Mouse (Mus musculus) kidney, postnatal 0 days (tissue): ENCODE measurements around the gene Slc8a3. TPM values are rescaled to one million over a fixed set of nuclear protein-coding genes. Genes with fewer than 3 reads are reported as not detected.

Source experiments
- ATAC-seq: fragments of 200-750 bp; cut with Nextera tagmentation; replicated peaks from 2 replicates; pipeline ENCODE4 v1.8.0; 2017; ENCODE audit warnings: low read depth, moderate number of reproducible peaks, moderate TSS enrichment, moderate library complexity; ENCODE audit not compliant: low FRiP score
- DNase-seq: peaks from one replicate; pipeline ENCODE4 v3.0.0-alpha.2; 2016; ENCODE audit warnings: low spot score
- H3K27ac ChIP-seq: fragments of 300-500 bp; sonication (generic); 2 replicates; pipeline ENCODE4 v1.5.1; 2014; ENCODE audit warnings: mild to moderate bottlenecking
- H3K27me3 ChIP-seq: fragments of 300-500 bp; sonication (generic); 2 replicates; pipeline ENCODE4 v1.6.1; 2014; ENCODE audit warnings: low read length, mixed read lengths; ENCODE audit not compliant: insufficient read depth
- H3K36me3 ChIP-seq: fragments of 300-500 bp; sonication (generic); 2 replicates; pipeline ENCODE4 v1.6.1; 2014; ENCODE audit warnings: low read length, mixed read lengths; ENCODE audit not compliant: insufficient read depth
- H3K4me1 ChIP-seq: fragments of 300-500 bp; sonication (generic); replicated peaks from 2 replicates; pipeline ENCODE4 v1.6.1; 2014; ENCODE audit warnings: antibody characterized with exemption, low read length, mixed read lengths; ENCODE audit not compliant: insufficient read depth
- H3K4me2 ChIP-seq: fragments of 300-500 bp; sonication (generic); 2 replicates; pipeline ENCODE4 v1.6.1; 2014; ENCODE audit warnings: mild to moderate bottlenecking, low read length, moderate library complexity, mixed read lengths
- H3K4me3 ChIP-seq: fragments of 300-500 bp; sonication (generic); replicated peaks from 2 replicates; pipeline ENCODE4 v1.5.1; 2014; ENCODE audit warnings: low read depth, low read length
- H3K9ac ChIP-seq: fragments of 300-500 bp; sonication (generic); 2 replicates; pipeline ENCODE4 v1.6.1; 2014; ENCODE audit warnings: low read depth, low read length
- H3K9me3 ChIP-seq: fragments of 300-500 bp; sonication (generic); replicated peaks from 2 replicates; pipeline ENCODE4 v1.6.1; 2016; ENCODE audit warnings: low read length, inconsistent platforms, mixed read lengths
- CTCF ChIP-seq: IDR thresholded peaks from 2 replicates; pipeline ENCODE4 v1.5.1; 2016; ENCODE audit warnings: antibody characterized with exemption, low read depth, mild to moderate bottlenecking, moderate library complexity
- WGBS: fragments of 180-500 bp; shearing (Covaris S2); extraction: QIAGEN DNeasy Blood & Tissue Kit; methylation state at CpG from one replicate; pipeline ENCODE4 v1.1.7; 2014; 5-methylcytosine and 5-hydroxymethylcytosine counted together
- polyA plus RNA-seq: library from polyadenylated mRNA; unstranded; fragments of >200 nt; fragmentation: Nextera tagmentation; extraction: Ambion mirVana; gene quantifications from 2 replicates; pipeline ENCODE4 v1.2.1, GENCODE M21; 2015

Gene Slc8a3
- polyA plus RNA-seq, 1 experiment from 2014 or later: 0.05 TPM

DNA sequence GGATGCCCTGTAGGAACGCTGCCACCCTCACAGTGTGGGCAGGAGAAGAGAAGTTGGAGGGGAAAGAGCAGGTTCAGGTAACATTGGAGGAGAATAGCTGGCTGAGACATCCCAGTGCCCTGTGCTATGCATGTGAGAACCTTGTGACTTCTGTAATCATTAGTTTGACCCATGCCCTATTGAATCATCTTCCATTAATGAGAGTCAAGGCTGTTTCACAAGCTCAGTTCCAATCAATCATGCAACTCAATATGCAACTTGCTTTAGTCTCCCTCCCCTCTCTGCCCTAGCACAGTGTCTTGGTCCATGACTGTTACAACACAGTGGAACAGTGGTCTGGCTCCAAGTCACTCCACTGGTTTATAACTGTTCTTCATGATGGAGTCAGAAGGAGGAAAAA, 143.3 kb downstream of the Slc8a3 start:
- no peak for TF ChIP-seq CTCF
- H3K4me2 ChIP-seq: no peak overlapping the region
- no peaks in the 10 kb centered on the region for H3K27me3 ChIP-seq
- no peaks in the 10 kb centered on the region for H3K9me3 ChIP-seq
- DNase-seq: no peak
- H3K4me1 ChIP-seq: no peaks in the 10 kb centered on the region
- no peak overlapping the region for H3K9ac ChIP-seq
- H3K27ac ChIP-seq: no peak overlapping the region
- H3K36me3 ChIP-seq: no peaks in the 10 kb centered on the region
- whole genome bisulfite sequencing: 100% methylated on average over 1 of the region's 1 CpGs
- ATAC-seq: no peak
- no peak overlapping the region for H3K4me3 ChIP-seq

DNA sequence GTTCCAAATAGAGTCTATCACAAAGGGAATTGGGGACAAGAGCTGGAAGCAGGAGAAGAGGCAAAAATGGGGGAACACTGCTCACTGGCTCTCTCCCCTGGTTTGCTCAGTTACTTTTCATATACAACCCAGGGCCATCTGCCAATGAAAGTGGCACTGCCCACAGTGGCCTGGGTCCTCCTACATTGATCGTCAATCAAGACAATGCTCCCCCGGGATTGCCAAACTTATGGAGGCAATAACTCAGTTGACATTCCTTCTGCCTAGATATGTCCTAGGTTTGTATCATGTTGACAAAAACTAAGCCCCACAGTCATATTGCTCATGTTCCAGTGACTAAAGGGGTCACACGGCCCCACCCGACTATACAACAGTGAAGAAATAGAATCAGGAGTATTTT, 144.0 kb downstream of the Slc8a3 start:
- Histone ChIP-seq H3K27me3 (no peaks in the 10 kb centered on the region), H3K4me2 (no peak overlapping the region), H3K27ac (no peak overlapping the region), H3K9me3 (no peaks in the 10 kb centered on the region), H3K9ac (no peak overlapping the region), H3K36me3 (no peaks in the 10 kb centered on the region), H3K4me1 (no peaks in the 10 kb centered on the region), H3K4me3 (no peak overlapping the region)
- no peak for ATAC-seq
- DNase-seq: no peak
- 88% methylated on average over 4 of the region's 4 CpGs for WGBS
- TF ChIP-seq CTCF: no peak

- no peak overlapping the region for H3K9ac ChIP-seq
- no peaks in the 10 kb centered on the region for H3K4me1 ChIP-seq
- H3K9me3 ChIP-seq: no peaks in the 10 kb centered on the region
- no peak for DNase-seq
- WGBS: 65% methylated on average over 3 of the region's 3 CpGs
- H3K4me3 ChIP-seq: no peak overlapping the region
- H3K27me3 ChIP-seq: no peaks in the 10 kb centered on the region
- H3K27ac ChIP-seq: no peak overlapping the region
- H3K36me3 ChIP-seq: no peaks in the 10 kb centered on the region
- H3K4me2 ChIP-seq: no peak overlapping the region
- ATAC-seq: no peak
- TF ChIP-seq CTCF: no peak
These were observed 144.6 kb downstream of the Slc8a3 start for GRCm38 (mm10) chr12:81188423-81188822.

- no peak overlapping the region for H3K27ac ChIP-seq
- DNase-seq: no peak
- H3K36me3 ChIP-seq: no peaks in the 10 kb centered on the region
- H3K4me3 ChIP-seq: no peak overlapping the region
- no peaks in the 10 kb centered on the region for H3K27me3 ChIP-seq
- no peak overlapping the region for H3K4me2 ChIP-seq
- no peak for ATAC-seq
- H3K9ac ChIP-seq: no peak overlapping the region
- no peaks in the 10 kb centered on the region for H3K9me3 ChIP-seq
- no peaks in the 10 kb centered on the region for H3K4me1 ChIP-seq
- no peak for TF ChIP-seq CTCF
- WGBS: 68% methylated on average over 3 of the region's 3 CpGs
These were observed 146.3 kb downstream of the Slc8a3 start for GRCm38 (mm10) chr12:81186668-81187067.

GRCm38 (mm10) chr12:81186081-81186480, 146.9 kb downstream of the Slc8a3 start:
- Histone ChIP-seq H3K9me3 (no peaks in the 10 kb centered on the region), H3K36me3 (no peaks in the 10 kb centered on the region), H3K4me3 (no peak overlapping the region), H3K27me3 (no peaks in the 10 kb centered on the region), H3K4me2 (no peak overlapping the region), H3K4me1 (no peaks in the 10 kb centered on the region), H3K9ac (no peak overlapping the region), H3K27ac (no peak overlapping the region)
- DNase-seq (no peak), ATAC-seq (no peak)
- 87% methylated on average over 4 of the region's 4 CpGs for WGBS
- TF ChIP-seq CTCF: no peak

DNA sequence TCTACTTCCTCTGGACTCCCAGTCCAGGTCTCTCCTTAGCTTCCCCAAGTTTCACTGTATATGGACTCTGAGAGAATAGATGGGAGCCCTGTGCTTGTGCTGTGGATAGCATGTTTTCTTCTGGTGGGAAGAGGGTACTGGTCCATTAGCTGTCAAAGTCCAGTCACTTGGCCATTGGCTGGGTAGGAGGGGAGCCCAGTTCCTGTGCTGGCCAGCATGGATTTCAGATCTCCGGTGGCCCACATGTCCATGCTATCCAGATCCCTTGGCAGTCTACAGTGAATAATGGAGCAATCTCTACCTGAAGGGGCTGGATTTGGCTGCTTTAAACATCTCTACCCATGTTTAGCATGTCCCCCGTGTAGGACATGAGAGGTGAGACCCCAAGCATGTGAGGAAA, 148.0 kb downstream of the Slc8a3 start:
- no peak for TF ChIP-seq CTCF
- no peak overlapping the region for H3K4me2 ChIP-seq
- DNase-seq (no peak), ATAC-seq (no peak)
- WGBS: 87% methylated on average over 2 of the region's 2 CpGs
- no peak overlapping the region for H3K4me3 ChIP-seq
- no peaks in the 10 kb centered on the region for H3K36me3 ChIP-seq
- H3K9me3 ChIP-seq: no peaks in the 10 kb centered on the region
- H3K9ac ChIP-seq: no peak overlapping the region
- no peaks in the 10 kb centered on the region for H3K27me3 ChIP-seq
- H3K4me1 ChIP-seq: no peaks in the 10 kb centered on the region
- no peak overlapping the region for H3K27ac ChIP-seq

GRCm38 (mm10) chr12:81182073-81182472, 150.9 kb downstream of the Slc8a3 start:
- Histone ChIP-seq H3K27me3 (no peaks in the 10 kb centered on the region), H3K4me2 (no peak overlapping the region)
- no peak for ATAC-seq

More at GRCm38 (mm10) chr12:81182073-81182472, 150.9 kb downstream of the Slc8a3 start:
- DNase-seq: peak; percentile 57
- Histone ChIP-seq H3K27ac (no peak overlapping the region), H3K9me3 (no peaks in the 10 kb centered on the region), H3K36me3 (no peaks in the 10 kb centered on the region), H3K4me3 (no peak overlapping the region), H3K4me1 (no peaks in the 10 kb centered on the region), H3K9ac (no peak overlapping the region)
- 57% methylated on average over 3 of the region's 3 CpGs for WGBS
- TF ChIP-seq CTCF: peak; percentile 87
